Mouse (Mus musculus) frontal cortex, postnatal 14 days (tissue): Measurements from ENCODE around the gene Rhbdd3.

ENCODE experiments used
- DNase-seq, 2 experiments: peaks; one replicate each; pipeline ENCODE4 v3.0.0; 2022; ENCODE audit warnings: low spot score in 2 of 2

The Rhbdd3 gene

DNA sequence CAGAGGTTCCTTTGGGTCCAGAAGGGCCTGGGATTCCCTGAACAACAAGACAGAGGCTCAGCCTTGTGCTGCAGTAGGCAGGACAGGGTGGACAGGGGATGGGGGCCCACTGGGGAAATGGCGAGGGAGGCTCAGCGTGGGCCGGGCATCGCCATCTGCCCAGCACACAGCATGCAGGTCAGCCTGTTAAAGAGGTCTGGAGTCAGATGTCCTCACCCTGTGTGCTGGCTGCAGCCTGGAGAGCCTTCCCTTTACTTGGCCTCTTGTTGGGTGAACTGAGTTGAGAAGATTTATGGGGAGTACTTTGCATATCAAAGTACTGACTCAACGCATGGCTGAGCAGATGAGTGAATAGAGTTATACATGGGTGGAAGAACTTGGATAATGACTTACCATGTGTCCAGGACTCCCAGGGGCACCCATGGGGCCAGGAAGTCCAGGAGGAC is 30.3 kb downstream of the Rhbdd3 start:
- DNase-seq = no peak

DNA sequence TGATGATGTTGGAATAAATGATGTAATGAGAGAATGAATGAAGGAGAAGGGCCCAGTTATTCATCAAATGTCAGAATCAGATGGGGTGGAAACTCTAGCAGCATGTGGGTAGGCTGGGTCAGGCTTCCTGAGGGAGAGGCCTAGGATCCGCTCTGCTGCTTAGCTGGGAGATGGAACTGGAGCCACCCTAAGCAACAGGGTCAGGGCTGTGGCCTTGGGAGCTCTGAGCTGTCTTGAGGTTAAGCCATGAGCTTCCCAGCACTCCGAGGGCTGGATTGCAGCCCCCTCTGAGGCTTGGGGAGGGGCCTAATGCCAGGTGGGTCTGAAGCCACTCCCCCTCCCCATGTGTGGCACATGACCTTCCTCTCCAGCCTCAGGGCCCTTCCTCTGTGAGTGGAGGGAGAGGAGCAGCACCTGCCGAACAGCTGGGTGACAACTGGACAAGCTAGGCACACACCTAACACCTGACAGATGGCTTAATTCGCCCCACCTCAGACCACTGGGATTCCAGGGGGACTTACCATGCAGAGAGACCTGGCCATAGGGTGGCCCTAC is 31.5 kb downstream of the Rhbdd3 start:
- no peak for DNase-seq

DNA sequence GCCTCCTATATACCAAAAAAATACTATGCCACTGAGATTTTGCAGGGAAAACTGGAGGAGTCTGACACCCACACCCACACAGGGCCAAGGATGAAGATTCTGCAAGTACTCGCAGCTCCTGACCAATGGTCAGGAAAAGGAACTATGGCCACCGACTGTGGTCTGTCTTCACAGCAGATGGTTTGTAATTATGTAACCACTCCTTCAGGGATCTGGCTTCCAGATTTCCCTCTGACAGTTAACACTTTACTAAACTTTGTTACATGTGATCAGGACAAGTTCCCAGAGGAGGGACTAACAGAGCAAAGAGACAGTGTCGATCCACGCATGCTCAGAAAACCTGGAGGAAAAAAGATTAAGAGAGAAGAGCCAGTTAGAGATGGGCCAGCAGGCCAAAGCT is 34.0 kb downstream of the Rhbdd3 start:
- no peak for DNase-seq

DNA sequence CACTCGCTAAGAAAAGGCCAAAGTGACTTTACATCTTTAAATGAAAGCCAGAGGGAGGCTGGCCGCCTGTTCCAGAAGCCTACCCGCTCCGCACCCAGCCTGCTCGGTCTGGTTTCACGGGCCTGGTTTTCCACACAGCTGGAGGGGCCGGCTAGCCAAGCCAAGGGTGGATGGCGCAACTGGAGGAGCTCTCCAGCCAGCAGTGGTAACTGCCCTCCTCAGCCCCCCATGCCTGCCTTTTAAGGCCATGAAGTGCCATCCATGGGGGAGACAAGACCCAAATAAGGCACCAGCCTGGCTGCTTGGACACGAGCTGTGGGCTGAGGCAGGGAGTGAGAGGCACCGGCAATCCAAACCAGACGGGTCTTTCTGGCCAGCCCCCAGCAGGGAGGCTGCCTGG is 37.2 kb downstream of the Rhbdd3 start:
- DNase-seq = no peak

DNA sequence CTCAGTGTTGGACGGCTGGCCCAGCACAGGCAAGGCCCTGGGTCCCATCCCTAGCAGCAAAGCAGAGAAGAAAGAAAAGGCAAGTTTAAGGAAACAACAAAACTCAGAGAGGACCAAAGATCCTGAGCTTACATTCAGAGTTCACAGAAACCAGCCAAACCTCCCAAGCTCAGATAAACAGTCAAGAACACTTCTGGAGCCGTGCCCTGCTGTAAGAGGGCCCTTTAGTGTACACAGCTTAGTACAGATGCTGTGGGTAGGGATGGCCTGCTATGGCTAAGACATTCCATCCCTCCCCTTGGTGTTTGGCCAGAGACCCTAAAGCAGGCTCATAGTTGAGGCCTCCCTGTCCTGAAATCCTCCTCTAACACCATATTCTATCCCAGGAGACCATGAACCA is 39.9 kb downstream of the Rhbdd3 start:
- DNase-seq = no peak

DNA sequence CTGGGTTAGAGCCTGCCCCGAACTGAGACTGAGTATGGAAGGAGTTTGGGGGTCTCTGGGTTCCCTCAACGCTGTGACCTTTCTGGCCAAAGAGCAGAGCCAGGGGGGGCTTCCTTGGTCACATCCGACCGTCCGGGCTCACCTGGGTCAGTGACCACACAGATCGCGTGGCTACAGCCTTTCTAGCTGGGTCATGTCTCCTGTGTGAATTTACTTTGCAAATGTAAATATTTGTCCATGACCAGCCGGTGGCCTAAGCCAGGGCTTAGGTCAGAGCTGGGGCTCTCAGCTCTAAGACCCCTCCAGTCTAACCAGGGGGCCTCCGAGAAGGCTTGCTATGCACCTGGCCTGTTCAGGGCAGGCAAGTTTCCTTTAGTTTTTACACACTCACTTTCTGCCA is 40.6 kb downstream of the Rhbdd3 start:
- DNase-seq = no peak

DNA sequence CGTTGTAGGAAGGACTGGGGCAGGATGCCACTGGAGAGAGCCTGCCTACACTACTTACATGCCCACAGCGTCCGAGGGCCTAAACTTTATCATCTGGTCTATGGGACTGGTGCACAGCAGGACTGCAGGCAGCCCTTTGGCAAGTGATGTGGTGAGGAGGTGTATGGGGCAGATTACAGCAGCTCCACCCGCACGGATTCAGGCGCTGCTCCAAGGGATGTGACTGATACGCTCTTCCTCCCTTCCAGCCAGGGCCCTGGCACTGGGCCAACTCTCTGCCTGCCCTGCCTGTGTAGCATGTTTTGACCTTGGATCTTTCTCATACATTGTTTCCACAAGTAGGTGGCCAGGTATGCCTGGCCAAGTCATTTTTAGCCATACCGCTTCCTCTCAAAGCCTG is 41.9 kb downstream of the Rhbdd3 start:
- DNase-seq = no peak

DNA sequence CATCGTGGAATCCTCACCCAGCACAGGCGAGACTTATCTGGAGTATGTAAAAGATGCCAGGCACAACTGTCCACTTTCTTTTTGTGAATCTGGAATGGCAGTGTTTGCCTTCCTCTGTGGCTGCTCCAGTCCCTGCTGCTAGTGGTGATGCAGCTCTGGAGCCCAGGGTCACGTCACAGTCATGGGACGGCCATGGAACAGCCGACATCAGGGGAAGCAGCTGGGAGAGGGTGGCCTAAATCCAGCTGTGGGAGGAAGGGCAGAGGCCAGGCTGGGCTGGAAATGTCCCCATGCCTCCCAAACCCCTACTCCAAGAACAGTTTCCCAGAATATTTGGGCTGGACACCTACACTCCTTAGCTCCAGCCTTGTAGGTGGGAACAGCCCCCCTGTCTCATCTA is 42.5 kb downstream of the Rhbdd3 start:
- no peak for DNase-seq

DNA sequence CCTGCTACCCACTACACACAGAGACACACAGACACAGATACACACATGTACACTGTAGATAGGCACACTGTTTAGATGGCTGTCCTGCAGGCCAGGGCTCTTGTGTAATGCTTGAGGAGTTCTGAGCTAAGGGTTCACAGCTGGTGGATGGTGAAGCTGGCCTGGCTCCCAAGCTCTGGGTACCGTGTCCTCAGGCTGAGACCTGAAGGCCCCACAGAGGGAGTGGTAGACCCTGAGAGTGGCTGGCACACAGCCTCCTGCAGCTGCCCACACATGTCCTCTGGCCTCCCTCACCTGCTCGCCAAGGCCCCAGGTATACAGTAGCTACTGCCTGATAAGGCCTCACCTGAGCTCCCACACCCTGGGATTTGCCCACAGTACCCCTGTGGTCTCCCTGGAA is 43.2 kb downstream of the Rhbdd3 start:
- DNase-seq = no peak

DNA sequence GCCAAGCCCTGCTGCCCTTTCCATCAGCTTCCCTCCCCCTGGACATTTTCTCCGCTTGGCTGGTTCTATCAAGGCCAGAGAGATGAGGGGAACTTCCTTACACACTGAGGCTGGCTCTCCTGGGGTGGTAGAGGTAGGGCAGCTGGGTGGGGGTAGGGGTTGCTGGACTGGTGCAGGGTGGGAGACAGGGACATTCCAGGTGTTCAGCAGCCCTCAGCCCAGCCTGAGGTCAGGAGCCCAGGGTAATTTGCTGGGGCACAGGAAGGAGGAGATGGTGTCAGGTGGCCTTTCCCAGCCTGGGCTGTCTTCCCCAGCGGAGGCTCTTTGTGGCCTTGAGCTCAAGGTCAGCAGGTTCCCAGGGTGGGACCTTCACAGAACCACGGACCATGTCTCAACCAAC is 46.9 kb downstream of the Rhbdd3 start:
- DNase-seq = no peak

DNA sequence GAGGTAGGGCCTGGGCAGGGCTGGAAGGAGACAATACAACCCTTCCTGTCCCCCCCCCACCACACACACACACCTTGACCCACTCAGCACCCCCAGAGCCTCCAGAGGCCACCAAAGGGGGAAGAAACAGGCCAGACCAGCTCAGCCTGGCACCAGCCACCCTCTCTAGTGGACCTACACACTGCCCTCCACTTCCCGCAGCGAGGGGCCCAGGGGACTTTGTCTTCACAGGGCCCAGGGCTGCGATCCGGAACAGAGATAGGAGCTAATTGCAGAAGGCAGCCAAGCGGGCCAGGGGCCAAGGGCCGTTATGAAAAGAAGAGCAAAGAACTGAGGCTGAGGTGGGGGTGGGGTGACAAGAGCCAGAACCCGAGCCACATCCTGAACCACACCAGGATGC is 50.5 kb downstream of the Rhbdd3 start:
- no peak for DNase-seq

DNA sequence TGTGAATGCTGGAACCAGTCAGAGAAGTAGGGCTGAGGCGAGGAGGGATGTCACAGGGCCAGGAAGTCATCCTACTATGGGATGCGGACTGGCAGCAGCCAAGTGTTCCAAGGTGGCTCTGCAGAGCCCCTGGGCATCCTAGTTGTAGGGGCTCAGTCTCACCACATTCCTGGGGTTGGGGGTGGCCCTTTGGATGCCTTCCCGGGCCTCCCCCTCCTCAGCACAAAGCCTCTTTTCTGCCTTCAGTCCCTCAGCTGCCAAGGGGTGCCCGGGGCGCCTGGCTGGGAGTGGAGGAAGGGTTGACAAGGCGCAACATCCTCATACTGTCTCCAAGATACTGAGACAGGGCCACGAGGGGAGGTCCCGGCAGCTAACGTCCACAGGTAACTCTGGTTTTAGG is 51.2 kb downstream of the Rhbdd3 start:
- DNase-seq = no peak

DNA sequence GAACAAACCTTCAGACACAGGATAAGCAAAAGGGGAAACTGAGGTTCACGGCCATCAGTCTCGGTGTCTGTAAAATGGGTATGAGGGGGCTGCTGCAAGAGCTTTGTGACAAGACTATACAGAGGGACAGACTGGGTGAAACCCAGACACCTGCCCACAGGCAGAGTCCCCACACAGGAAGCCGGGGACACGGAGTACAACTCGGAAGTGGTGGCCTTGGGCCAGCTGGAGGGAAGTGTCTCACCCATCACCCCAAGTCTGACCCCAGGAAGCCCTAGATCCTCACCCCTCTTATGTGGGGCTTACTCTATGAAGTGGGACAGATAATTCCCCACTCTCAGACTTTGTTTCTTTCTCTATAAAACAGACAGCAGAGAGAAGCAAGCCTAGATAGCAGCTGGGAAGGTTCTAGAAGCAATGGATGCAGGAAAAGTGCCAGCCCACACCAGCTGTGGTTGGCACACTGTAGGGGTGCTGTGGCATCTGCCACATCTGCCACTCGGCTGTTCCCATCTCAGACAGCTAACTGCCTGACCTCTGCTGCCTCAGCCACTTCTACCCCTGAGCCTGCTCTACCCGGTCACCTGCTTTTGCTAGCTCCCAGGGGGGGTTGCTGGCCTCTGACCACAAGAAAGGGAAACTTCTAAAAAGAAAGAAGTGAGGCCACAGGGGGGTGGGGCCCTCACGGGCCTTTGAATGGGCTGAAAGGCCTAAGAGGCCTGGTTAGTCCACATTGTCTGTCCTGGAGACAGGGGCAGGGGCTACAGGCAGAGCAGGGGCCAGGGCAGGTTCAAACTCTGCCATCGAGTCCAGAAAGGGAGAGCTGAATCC is 51.9 kb downstream of the Rhbdd3 start:
- DNase-seq = no peak

DNA sequence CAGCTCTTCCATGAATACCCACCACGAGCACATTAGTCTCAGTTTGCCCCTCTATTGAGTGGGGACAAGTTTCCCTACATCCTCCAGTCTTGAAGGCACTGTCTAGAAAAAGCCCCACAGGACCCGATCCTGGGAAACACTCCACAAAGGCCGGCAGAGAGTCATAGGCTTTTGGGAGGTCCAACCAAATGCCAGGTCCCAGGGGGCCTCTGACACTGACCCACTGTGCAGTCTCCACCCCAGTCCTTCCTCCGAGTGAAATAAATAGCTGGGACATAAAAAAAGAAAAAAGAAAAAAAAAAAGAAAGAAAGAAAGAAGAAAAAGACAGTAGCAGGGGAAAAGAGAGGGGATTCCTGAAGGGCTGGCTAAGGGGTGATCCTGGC is 52.5 kb downstream of the Rhbdd3 start:
- no peak for DNase-seq

DNA sequence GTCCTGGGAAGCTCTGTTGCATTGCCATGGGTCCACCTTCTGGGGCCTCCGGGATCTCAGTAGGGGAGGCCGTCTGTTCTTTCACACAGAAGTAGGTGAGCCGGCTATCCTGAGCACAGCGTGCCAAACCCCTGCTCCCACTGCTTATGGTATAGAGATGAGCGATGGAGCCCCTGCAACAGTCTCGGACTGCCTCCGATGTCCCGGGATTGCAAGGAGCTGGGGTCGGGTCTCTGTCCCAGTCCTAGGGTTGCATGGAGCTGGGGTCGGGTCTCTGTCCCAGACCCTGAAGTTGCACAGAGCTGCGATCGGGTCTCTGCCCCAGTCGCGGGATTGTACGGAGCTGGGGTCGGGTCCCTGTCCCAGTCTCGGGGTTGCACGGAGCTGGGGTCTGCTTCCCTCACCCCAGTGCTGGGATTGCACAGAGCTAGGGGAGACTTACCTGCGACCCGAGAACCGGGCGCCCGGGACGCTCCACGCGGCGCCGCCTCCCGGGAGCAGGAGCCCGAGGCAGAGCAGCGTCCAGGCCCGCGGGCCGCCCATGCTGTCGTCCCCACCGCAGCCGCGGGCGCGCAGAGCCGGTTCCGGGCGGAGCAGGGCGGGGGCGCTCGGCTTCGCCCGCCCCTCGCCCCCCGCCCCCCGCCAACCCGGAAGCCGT is 53.1 kb downstream of the Rhbdd3 start, which contains the start of gene Emid1:
TSS of gene Emid1 (minus strand) at position 578 of the 658 bp plus-strand sequence.
- DNase-seq = no peak

DNA sequence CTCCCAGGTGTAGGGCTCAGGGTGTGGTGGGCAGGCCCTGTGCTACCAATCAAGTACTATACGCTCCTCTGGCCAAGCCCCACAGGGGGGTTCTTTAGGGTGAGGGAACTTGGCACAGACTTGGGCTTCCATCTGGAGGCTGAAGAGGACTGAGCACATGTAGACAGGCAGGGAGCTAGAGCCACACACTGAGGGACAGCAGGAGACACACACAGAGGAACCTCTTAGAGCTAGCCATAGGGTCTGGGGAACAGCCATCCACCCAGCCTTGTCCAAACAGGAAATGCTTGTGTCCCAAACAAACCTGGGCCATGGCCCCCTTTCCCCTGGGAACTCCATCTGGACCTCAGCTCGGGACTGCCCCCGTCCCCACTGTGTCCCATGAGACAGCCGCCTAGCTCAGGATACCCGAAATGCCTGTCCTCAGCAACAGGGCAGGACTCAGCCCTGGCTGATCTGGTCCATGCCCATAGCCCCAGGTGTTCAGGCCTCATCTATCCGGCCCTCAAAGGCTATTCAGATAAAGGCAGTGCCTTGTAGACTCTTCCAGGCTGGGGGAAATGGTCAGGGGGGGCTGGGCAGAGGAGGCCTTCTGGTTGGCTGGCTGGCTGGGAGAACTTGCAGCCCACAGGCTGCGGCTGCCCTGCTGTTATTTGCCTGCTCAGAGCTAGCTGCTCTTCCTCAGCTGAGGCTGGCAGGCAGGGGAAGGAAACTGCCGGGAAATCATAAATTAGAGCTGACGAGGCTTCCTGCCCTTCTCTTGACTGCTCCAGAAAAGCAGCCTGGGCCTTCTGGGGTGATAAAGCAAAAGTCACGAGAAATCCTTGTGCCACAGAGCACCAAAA is 56.5 kb downstream of the Rhbdd3 start:
- DNase-seq = no peak
